Mouse (Mus musculus) lung, adult 2 months (tissue): ENCODE data around the gene Stambpl1.

Source experiments
- CTCF ChIP-seq: fragments of 200-500 bp; IDR thresholded peaks from 2 replicates; pipeline ENCODE4 v1.5.1; 2011; ENCODE audit warnings: mild to moderate bottlenecking, low read length, control low read depth; ENCODE audit not compliant: insufficient read depth
- POLR2A ChIP-seq: fragments of 200-500 bp; IDR thresholded peaks from 2 replicates; pipeline ENCODE4 v1.6.1; 2011; ENCODE audit warnings: low read depth, mild to moderate bottlenecking, control low read depth, low read length, borderline replicate concordance; ENCODE audit errors: extremely low read depth

DNA sequence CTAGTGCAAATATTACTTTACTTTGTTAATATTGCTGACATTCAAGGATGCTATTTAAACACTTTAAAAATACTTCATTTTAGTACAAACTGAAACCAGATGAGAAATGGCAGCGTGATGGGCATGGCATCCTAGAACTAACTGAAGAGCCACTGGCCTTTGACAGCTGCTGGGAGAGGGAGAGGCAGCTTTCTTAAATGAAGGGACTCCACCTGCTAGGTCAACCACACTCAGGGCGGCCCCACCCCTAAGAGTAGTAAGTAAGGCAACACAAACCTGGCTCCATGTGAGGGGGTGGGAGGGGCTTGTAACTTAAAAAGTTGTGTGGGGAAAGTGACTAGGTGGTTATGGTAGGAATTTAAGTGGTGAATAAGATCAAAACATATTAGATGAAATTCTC is 10.6 kb downstream of the Stambpl1 start:
- TF ChIP-seq POLR2A = no peak
- no peak for TF ChIP-seq CTCF
